Mouse (Mus musculus): Measurements from ENCODE around the gene Glod5.
"Not testable (repeated sequence)": the region's sequence is repeated elsewhere in the genome, so short reads cannot be mapped to it uniquely, and the experiment has no call there.

The Glod5 gene

GRCm38 (mm10) chrX:8018286-8018685, at the start of gene Glod5:
Glod5 (minus strand) TSS chrX:8018492.
- DNase-seq (ENCODE audit: low spot score in 2 of 2), result no peak

GRCm38 (mm10) chrX:8051044-8051781, 32.9 kb upstream of the Glod5 start:
- DNase-seq (ENCODE audit: low spot score in 2 of 2), result not testable (repeated sequence)

GRCm38 (mm10) chrX:8033009-8033408, 14.7 kb upstream of the Glod5 start:
- DNase-seq (ENCODE audit: low spot score in 2 of 2), result no peak

GRCm38 (mm10) chrX:8026811-8027210, 8.5 kb upstream of the Glod5 start:
- DNase-seq (ENCODE audit: low spot score in 2 of 2), result no peak

GRCm38 (mm10) chrX:8024795-8025194, 6.5 kb upstream of the Glod5 start:
- no peak for DNase-seq (ENCODE audit: low spot score in 2 of 2)

GRCm38 (mm10) chrX:8020111-8020778, 2.0 kb upstream of the Glod5 start:
- DNase-seq (ENCODE audit: low spot score in 2 of 2), result no peak

GRCm38 (mm10) chrX:8017142-8017541, 1.1 kb downstream of the Glod5 start:
- DNase-seq (ENCODE audit: low spot score in 2 of 2), result peak in 1 of 2 experiments; percentile 2

- DNase-seq (ENCODE audit: low spot score in 2 of 2), result not testable (repeated sequence)
These were observed 2.6 kb downstream of the Glod5 start for GRCm38 (mm10) chrX:8015675-8016074.

GRCm38 (mm10) chrX:8013569-8014314, 4.5 kb downstream of the Glod5 start:
- DNase-seq (ENCODE audit: low spot score in 2 of 2), result no peak

GRCm38 (mm10) chrX:8013157-8013556, 5.1 kb downstream of the Glod5 start:
- no peak for DNase-seq (ENCODE audit: low spot score in 2 of 2)

GRCm38 (mm10) chrX:8009356-8009755, 8.9 kb downstream of the Glod5 start:
- DNase-seq (ENCODE audit: low spot score in 2 of 2), result not testable (repeated sequence)

- DNase-seq (ENCODE audit: low spot score in 2 of 2), result no peak
These were observed 9.7 kb downstream of the Glod5 start for GRCm38 (mm10) chrX:8008543-8008942.

GRCm38 (mm10) chrX:8002971-8003370, 15.3 kb downstream of the Glod5 start:
- no peak for DNase-seq (ENCODE audit: low spot score in 2 of 2)

GRCm38 (mm10) chrX:8002001-8002400, 16.3 kb downstream of the Glod5 start:
- no peak for DNase-seq (ENCODE audit: low spot score in 2 of 2)

- no peak for DNase-seq (ENCODE audit: low spot score in 2 of 2)
These were observed 17.6 kb downstream of the Glod5 start for GRCm38 (mm10) chrX:8000546-8001192.

- no peak for DNase-seq (ENCODE audit: low spot score in 2 of 2)
These were observed 25.1 kb downstream of the Glod5 start for GRCm38 (mm10) chrX:7993068-7993735.

GRCm38 (mm10) chrX:7992379-7993067, 25.8 kb downstream of the Glod5 start:
- DNase-seq (ENCODE audit: low spot score in 2 of 2), result no peak

GRCm38 (mm10) chrX:7981368-7981767, 36.9 kb downstream of the Glod5 start:
- no peak for DNase-seq (ENCODE audit: low spot score in 2 of 2)

GRCm38 (mm10) chrX:7977892-7978291, 40.4 kb downstream of the Glod5 start, which contains the start of gene Gata1:
Gata1 (minus strand) TSS chrX:7978071.
- DNase-seq (ENCODE audit: low spot score in 2 of 2), result no peak

- no peak for DNase-seq (ENCODE audit: low spot score in 2 of 2)
These were observed 47.0 kb downstream of the Glod5 start for GRCm38 (mm10) chrX:7971292-7971691.

- no peak for DNase-seq (ENCODE audit: low spot score in 2 of 2)
These were observed 49.4 kb downstream of the Glod5 start for GRCm38 (mm10) chrX:7968899-7969298.

Data from urinary bladder, adult 18-20 months (tissue).